Mouse (Mus musculus): ENCODE measurements around the gene Vwce. TPM values are rescaled to one million over a fixed set of nuclear protein-coding genes. Genes with fewer than 3 reads are reported as not detected.

Gene Vwce
- polyA plus RNA-seq, 1 experiment from 2014 or later: 3.5 TPM

Other genes starting within 250 kb of the Vwce start
- gene Syt7, start 245.1 kb upstream of the Vwce start, polyA plus RNA-seq (2016; fragmentation: Nextera tagmentation; extraction: Ambion mirVana): 0.33 and 0.84 TPM in 2 replicates
- 0.10 and 0.26 TPM in 2 replicates for gene Lrrc10b, start 176.7 kb upstream of the Vwce start, polyA plus RNA-seq (2016; fragmentation: Nextera tagmentation; extraction: Ambion mirVana)
- gene Ppp1r32, start 151.3 kb upstream of the Vwce start, polyA plus RNA-seq (2016; fragmentation: Nextera tagmentation; extraction: Ambion mirVana): not detected in 2 replicates
- gene Cpsf7, start 108.9 kb upstream of the Vwce start, polyA plus RNA-seq (2016; fragmentation: Nextera tagmentation; extraction: Ambion mirVana): 49.1 and 54.9 TPM in 2 replicates
- 59.3 and 60.7 TPM in 2 replicates for gene Sdhaf2, start 108.1 kb upstream of the Vwce start, polyA plus RNA-seq (2016; fragmentation: Nextera tagmentation; extraction: Ambion mirVana)
- 63.1 and 69.0 TPM in 2 replicates for gene Tmem216, start 78.0 kb upstream of the Vwce start, polyA plus RNA-seq (2016; fragmentation: Nextera tagmentation; extraction: Ambion mirVana)
- gene Cyb561a3, start 57.0 kb upstream of the Vwce start, polyA plus RNA-seq (2016; fragmentation: Nextera tagmentation; extraction: Ambion mirVana): 17.0 and 18.0 TPM in 2 replicates
- 38.9 and 43.3 TPM in 2 replicates for gene Tmem138, start 56.9 kb upstream of the Vwce start, polyA plus RNA-seq (2016; fragmentation: Nextera tagmentation; extraction: Ambion mirVana)
- gene Ddb1, start 28.9 kb upstream of the Vwce start, polyA plus RNA-seq (2016; fragmentation: Nextera tagmentation; extraction: Ambion mirVana): 467 and 486 TPM in 2 replicates
- gene Tkfc, start 28.6 kb upstream of the Vwce start, polyA plus RNA-seq (2016; fragmentation: Nextera tagmentation; extraction: Ambion mirVana): 17.4 and 18.2 TPM in 2 replicates
- not detected in 2 replicates for gene Pga5, start 43.9 kb downstream of the Vwce start, polyA plus RNA-seq (2016; fragmentation: Nextera tagmentation; extraction: Ambion mirVana)
- 27.6 and 33.4 TPM in 2 replicates for gene Vps37c, start 54.5 kb downstream of the Vwce start, polyA plus RNA-seq (2016; fragmentation: Nextera tagmentation; extraction: Ambion mirVana)
- 0.10 and 0.18 TPM in 2 replicates for gene Cd5, start 104.8 kb downstream of the Vwce start, polyA plus RNA-seq (2016; fragmentation: Nextera tagmentation; extraction: Ambion mirVana)
- not detected in 2 replicates for gene Cd6, start 195.8 kb downstream of the Vwce start, polyA plus RNA-seq (2016; fragmentation: Nextera tagmentation; extraction: Ambion mirVana)
- 0.23 and 0.44 TPM in 2 replicates for gene Slc15a3, start 205.5 kb downstream of the Vwce start, polyA plus RNA-seq (2016; fragmentation: Nextera tagmentation; extraction: Ambion mirVana)
- 137 and 142 TPM in 2 replicates for gene Tmem132a, start 235.7 kb downstream of the Vwce start, polyA plus RNA-seq (2016; fragmentation: Nextera tagmentation; extraction: Ambion mirVana)
- gene Tmem109, start 247.8 kb downstream of the Vwce start, polyA plus RNA-seq (2016; fragmentation: Nextera tagmentation; extraction: Ambion mirVana): 68.7 and 73.7 TPM in 2 replicates

All from limb, embryonic 12.5 days (tissue).